Mouse (Mus musculus): ENCODE data around the gene Mta1.

DNA sequence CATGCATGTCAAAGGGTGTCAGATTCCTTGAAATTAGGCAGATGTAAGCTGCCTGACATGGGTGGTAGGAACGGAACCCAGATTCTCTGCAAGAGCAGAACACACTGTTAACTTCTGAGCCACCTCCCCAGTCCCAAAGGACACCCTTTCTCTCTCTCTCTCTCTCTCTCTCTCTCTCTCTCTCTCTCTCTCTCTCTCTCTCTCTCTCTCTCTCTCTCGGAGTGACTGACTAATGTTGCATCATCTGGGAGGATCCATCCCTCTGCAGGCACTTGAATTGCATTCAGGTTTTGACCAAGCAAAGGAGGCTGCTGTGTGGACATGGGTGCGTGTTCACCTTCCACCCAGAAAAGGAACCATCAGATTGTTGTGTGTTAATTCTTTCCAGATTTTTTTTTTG, 10.8 kb upstream of the Mta1 start:
- TF ChIP-seq CTCF (IDR thresholded peaks at IDR 0.05; ENCODE audit: borderline replicate concordance, control insufficient read depth, extremely low read depth, insufficient read depth, low read length, poor library complexity), result no peak
- no peak for TF ChIP-seq POLR2A (IDR thresholded peaks at IDR 0.05; ENCODE audit: control insufficient read depth, extremely low read depth, insufficient read depth, low read length, poor library complexity)
